Mouse (Mus musculus) gastrocnemius, postnatal 14 days (tissue): ENCODE data around the gene Thsd4. TPM values are rescaled to one million over a fixed set of nuclear protein-coding genes. Genes with fewer than 3 reads are reported as not detected.
A peak's percentile ranks its signal among the peaks of the same experiment; 100 is the strongest.

Source experiments
- DNase-seq: peaks from one replicate; pipeline ENCODE4 v3.0.0; 2021; ENCODE audit warnings: mixed read lengths
- intact Hi-C: fragments of 180-260 bp; cut with DNase I; formaldehyde crosslinking; loops from one replicate; pipeline ENCODE4 v1.15.1; 2025; ENCODE audit warnings: low total_unique reads
- total RNA-seq, 2 experiments: library from RNA; stranded (reverse); gene quantifications; 2 replicates each; pipeline ENCODE4 v1.2.3; 2021

The Thsd4 gene
- total RNA-seq, 2 experiments from 2014 or later: 2.4 to 3.7 TPM

- DNase-seq: no peak
- intact Hi-C loops: no loop called here
These were observed 381.4 kb downstream of the Thsd4 start for GRCm38 (mm10) chr9:60140411-60140810.

GRCm38 (mm10) chr9:60139446-60139845 lies 382.4 kb downstream of the Thsd4 start:
- intact Hi-C loops: no loop called here
- DNase-seq: no peak

- intact Hi-C loops: no loop called here
- no peak for DNase-seq
These were observed 392.4 kb downstream of the Thsd4 start for GRCm38 (mm10) chr9:60129235-60129991.

GRCm38 (mm10) chr9:60126961-60127360 lies 394.9 kb downstream of the Thsd4 start:
- intact Hi-C loops: no loop called here
- DNase-seq: no peak

GRCm38 (mm10) chr9:60124102-60124501 lies 397.7 kb downstream of the Thsd4 start:
- intact Hi-C loops: no loop called here

GRCm38 (mm10) chr9:60123066-60123465 lies 398.8 kb downstream of the Thsd4 start:
- DNase-seq: no peak
- intact Hi-C loops: no loop called here

More at GRCm38 (mm10) chr9:60124102-60124501, 397.7 kb downstream of the Thsd4 start:
- DNase-seq: no peak

- intact Hi-C loops: no loop called here
These were observed 402.0 kb downstream of the Thsd4 start for GRCm38 (mm10) chr9:60119846-60120245.

GRCm38 (mm10) chr9:60117831-60118230 lies 404.0 kb downstream of the Thsd4 start:
- DNase-seq: no peak
- intact Hi-C loops: no loop called here

More at GRCm38 (mm10) chr9:60119846-60120245, 402.0 kb downstream of the Thsd4 start:
- peak; percentile 70 for DNase-seq

GRCm38 (mm10) chr9:60115711-60116247 lies 406.1 kb downstream of the Thsd4 start:
- intact Hi-C loops: no loop called here
- no peak for DNase-seq

GRCm38 (mm10) chr9:60115306-60115705 lies 406.5 kb downstream of the Thsd4 start:
- no peak for DNase-seq
- intact Hi-C loops: no loop called here

GRCm38 (mm10) chr9:60110200-60110599 lies 411.6 kb downstream of the Thsd4 start:
- intact Hi-C loops: no loop called here
- DNase-seq: no peak

- intact Hi-C loops: no loop called here
- DNase-seq: no peak
These were observed 415.2 kb downstream of the Thsd4 start for GRCm38 (mm10) chr9:60106683-60107082.

- intact Hi-C loops: no loop called here
- no peak for DNase-seq
These were observed 415.7 kb downstream of the Thsd4 start for GRCm38 (mm10) chr9:60106106-60106505.

- DNase-seq: no peak
- intact Hi-C loops: no loop called here
These were observed 427.6 kb downstream of the Thsd4 start for GRCm38 (mm10) chr9:60094211-60094610.

- DNase-seq: no peak
- intact Hi-C loops: no loop called here
These were observed 429.4 kb downstream of the Thsd4 start for GRCm38 (mm10) chr9:60092428-60092827.

- DNase-seq: no peak
- intact Hi-C loops: no loop called here
These were observed 432.4 kb downstream of the Thsd4 start for GRCm38 (mm10) chr9:60089441-60089840.

GRCm38 (mm10) chr9:60088101-60088500 lies 433.7 kb downstream of the Thsd4 start:
- intact Hi-C loops: no loop called here
- DNase-seq: peak; percentile 15

GRCm38 (mm10) chr9:60082107-60082581 lies 439.7 kb downstream of the Thsd4 start:
- intact Hi-C loops: no loop called here
- DNase-seq: no peak

- DNase-seq: no peak
- intact Hi-C loops: no loop called here
These were observed 444.1 kb downstream of the Thsd4 start for GRCm38 (mm10) chr9:60077761-60078160.

- no peak for DNase-seq
These were observed 445.4 kb downstream of the Thsd4 start for GRCm38 (mm10) chr9:60076396-60076795.

GRCm38 (mm10) chr9:60071620-60072263 lies 450.1 kb downstream of the Thsd4 start:
- intact Hi-C loops: no loop called here
- DNase-seq: no peak

More at GRCm38 (mm10) chr9:60076396-60076795, 445.4 kb downstream of the Thsd4 start:
- intact Hi-C loops: no loop called here
